Mouse (Mus musculus) B cell, adult 2 months (primary cell): ENCODE data around the gene Pgrmc1.

ENCODE experiments used
- DNase-seq, 2 experiments: peaks; one replicate each; pipeline ENCODE4 v3.0.0; 2022

Gene Pgrmc1

GRCm38 (mm10) chrX:36609117-36609516 is 11.1 kb downstream of the Pgrmc1 start:
- no peak for DNase-seq

GRCm38 (mm10) chrX:36628102-36628501 is 30.1 kb downstream of the Pgrmc1 start:
- DNase-seq, result no peak

GRCm38 (mm10) chrX:36630771-36631170 is 32.8 kb downstream of the Pgrmc1 start:
- peak; percentile 4 to 8 for DNase-seq

- no peak for DNase-seq
Measured at GRCm38 (mm10) chrX:36640046-36640445, 42.0 kb downstream of the Pgrmc1 start.

- DNase-seq, result peak; percentile 84 to 87
Measured at GRCm38 (mm10) chrX:36644657-36645551, 46.9 kb downstream of the Pgrmc1 start, which contains the start of gene Akap17b. Gene Akap17b, minus strand, starts transcription at chrX:36645395.
